8 mouse cellular contexts compared by ENCODE assay signal in the genomic region with DNA sequence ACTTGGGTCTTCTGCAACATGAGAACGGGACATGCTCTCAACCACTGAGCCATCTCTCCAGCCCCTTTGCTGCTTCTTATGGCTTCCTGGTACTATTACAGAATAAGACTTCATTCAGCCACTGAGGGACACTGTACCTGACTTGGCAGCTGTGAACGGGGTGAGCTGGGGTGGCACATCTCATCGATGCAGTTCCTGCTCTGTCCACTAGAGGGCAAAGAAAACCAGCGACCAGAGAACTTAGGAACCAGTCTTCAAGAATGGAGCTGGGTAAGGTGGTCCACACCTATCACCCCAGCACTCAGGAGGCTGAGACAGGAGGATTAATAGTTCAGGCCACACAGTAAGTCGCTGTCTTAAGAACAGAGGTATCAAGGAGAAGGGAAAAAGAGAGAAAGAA. TPM values are rescaled to one million over a fixed set of nuclear protein-coding genes. Genes with fewer than 3 reads are reported as not detected.
DNase-seq lines count a peak whose midpoint lies in the region; ATAC-seq lines count a peak whose summit lies in the region.

No protein-coding gene starts in this region.

- peak; percentile 15 to 58 for DNase-seq in kidney, adult 8-10 months
- peak; percentile 81 for DNase-seq in NIH3T3 (ENCODE audit: low read depth)
- peak; percentile 80 for DNase-seq in embryo, embryonic 10 days (ENCODE audit: low spot score)
- DNase-seq in kidney, postnatal 14 days: peak; percentile 68
- DNase-seq in naive thymus-derived CD4-positive, alpha-beta T cell, adult 2 months (ENCODE audit: low read depth): peak; percentile 88
- no peak for DNase-seq in left cerebral cortex, adult 8-10 months (ENCODE audit: low spot score in 2 of 2)

- H3K36me3 ChIP-seq in kidney, embryonic 14.5 days (ENCODE audit: control insufficient read depth, insufficient read depth, low read length): no peaks in the 10 kb centered on the region

- peaks cover 6% of the 10 kb centered on the region for H3K4me1 ChIP-seq in kidney, embryonic 14.5 days (ENCODE audit: control insufficient read depth, insufficient read depth, low read length)

- no peak overlapping the region for H3K4me3 ChIP-seq in kidney, embryonic 14.5 days (ENCODE audit: low read length)

- 12% methylated on average over 5 of the region's 5 CpGs for WGBS in kidney, embryonic 14.5 days

- H3K27me3 ChIP-seq in kidney, embryonic 14.5 days (ENCODE audit: control insufficient read depth, insufficient read depth, low read length): no peaks in the 10 kb centered on the region; the same call in 1 of the 2 replicates

- H3K9ac ChIP-seq in kidney, embryonic 14.5 days (ENCODE audit: low read depth, low read length): no peak overlapping the region

- H3K9me3 ChIP-seq in kidney, embryonic 14.5 days (ENCODE audit: control insufficient read depth, low read length): no peaks in the 10 kb centered on the region

- ATAC-seq in kidney, embryonic 14.5 days (ENCODE audit: low FRiP score, low TSS enrichment): no peak
- peak; percentile 81 for ATAC-seq in CD4-positive, CD25-positive, alpha-beta regulatory T cell, adult 4 months

- H3K27ac ChIP-seq in kidney, embryonic 14.5 days (ENCODE audit: low read depth, low read length): no peak overlapping the region

- no peak overlapping the region for H3K4me2 ChIP-seq in kidney, embryonic 14.5 days (replicated peaks; ENCODE audit: low read depth, low read length)

RNA-seq across cellular contexts. Expression of a gene that starts 6.9 kb away (rescaled TPM):
- 118 and 145 TPM in 2 replicates for polyA plus RNA-seq in kidney, embryonic 14.5 days (2014; fragmentation: Nextera tagmentation; extraction: Ambion mirVana)
- polyA plus RNA-seq in CD4-positive, CD25-positive, alpha-beta regulatory T cell, adult 4 months (2017; shearing (Covaris generic)): 10 to 100 TPM; 14.6 to 20.6 TPM
- 1 to 10 TPM; 1.1 to 3.3 (median 2.5) TPM for total RNA-seq in left cerebral cortex, adult 8-10 months (2022)

RNA-seq across cellular contexts. Expression of a gene that starts 51.5 kb away (rescaled TPM):
- 2.0 and 2.6 TPM in 2 replicates for polyA plus RNA-seq in kidney, embryonic 14.5 days (2014; fragmentation: Nextera tagmentation; extraction: Ambion mirVana)
- polyA plus RNA-seq in CD4-positive, CD25-positive, alpha-beta regulatory T cell, adult 4 months (2017; shearing (Covaris generic)): under 1 TPM in 1 of 2 experiments, not detected in 1; 0.39 TPM
- 10 to 100 TPM; 11.8 to 16.6 (median 14.4) TPM for total RNA-seq in left cerebral cortex, adult 8-10 months (2022)

Comparison
In these comparisons a context has a peak if more than half of its experiments do, and no peak if none do; other contexts are left out.
1. DNase-seq: peak in kidney, adult 8-10 months (2 of 2), NIH3T3 (single experiment), embryo, embryonic 10 days (single experiment), kidney, postnatal 14 days (single experiment) and naive thymus-derived CD4-positive, alpha-beta T cell, adult 2 months (single experiment); none in left cerebral cortex, adult 8-10 months (0 of 2).